Mouse (Mus musculus): ENCODE measurements around the gene Uba7.

The Uba7 gene

DNA sequence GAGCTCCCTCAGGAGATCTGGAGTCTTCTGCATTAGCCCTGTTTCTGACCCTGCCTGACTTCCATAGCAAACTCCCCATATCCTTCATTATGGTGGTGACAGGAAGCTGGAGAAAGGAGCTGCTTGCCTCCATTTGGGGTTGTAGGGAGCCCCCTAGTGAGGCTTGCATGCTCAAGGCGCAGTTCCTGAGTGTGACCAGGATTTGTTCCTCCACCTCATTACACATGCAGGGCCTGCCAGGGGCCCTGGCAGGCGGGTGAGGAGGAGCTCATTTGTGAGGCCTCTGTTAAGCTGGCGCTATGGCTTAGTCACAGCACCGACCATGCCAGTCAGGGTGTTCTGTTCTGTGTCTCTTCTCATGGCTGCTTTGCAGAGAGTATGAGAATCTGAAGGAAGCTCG lies 13.4 kb upstream of the Uba7 start:
- no peak for DNase-seq (ENCODE audit: low spot score)

DNA sequence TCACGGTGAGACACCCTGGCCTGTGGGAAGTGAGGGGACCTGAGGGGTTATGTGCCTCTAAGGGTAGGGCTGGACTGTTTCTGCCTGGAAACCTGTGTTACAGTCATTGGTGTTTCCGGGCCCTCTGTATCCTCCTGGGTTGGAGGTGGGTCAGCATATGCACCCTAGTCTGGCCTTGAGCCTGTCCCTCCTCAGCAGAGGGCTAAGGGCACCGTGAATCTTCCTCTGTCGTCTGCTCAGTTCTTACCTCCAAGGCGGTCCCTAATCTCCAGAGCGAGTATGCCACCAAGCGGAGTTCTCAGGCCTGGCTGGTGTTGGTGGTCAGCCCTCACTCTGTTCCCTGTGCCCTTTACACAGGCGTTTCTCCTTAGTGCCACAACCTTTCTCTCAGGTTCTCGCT lies 12.4 kb upstream of the Uba7 start:
- DNase-seq (ENCODE audit: low spot score): no peak

DNA sequence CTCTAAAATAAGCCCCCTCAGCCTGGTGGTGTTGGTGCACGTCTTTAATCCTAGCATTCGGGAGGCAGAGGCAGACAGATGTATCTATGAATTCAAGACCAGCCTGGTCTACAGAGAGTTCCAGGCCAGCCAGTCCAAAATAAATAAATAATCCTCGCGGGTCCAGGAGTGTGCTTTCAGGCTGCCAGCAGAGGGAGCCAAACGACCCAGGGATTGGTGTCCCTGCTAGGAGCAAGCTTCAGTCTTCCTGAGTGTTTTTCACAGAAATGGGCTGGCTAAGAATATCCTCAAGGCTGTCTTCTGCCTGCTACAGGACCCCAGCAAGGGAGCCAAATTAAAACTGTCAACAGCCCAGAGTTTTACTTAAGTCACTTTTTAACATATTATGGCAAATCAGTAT lies 11.6 kb upstream of the Uba7 start:
- peak; percentile 87 for DNase-seq (ENCODE audit: low spot score)

- no peak for DNase-seq (ENCODE audit: low spot score)
Observed at GRCm38 (mm10) chr9:107964681-107965080, 10.6 kb upstream of the Uba7 start.

GRCm38 (mm10) chr9:107966676-107967075 lies 8.6 kb upstream of the Uba7 start:
- no peak for DNase-seq (ENCODE audit: low spot score)

- no peak for DNase-seq (ENCODE audit: low spot score)
Observed at GRCm38 (mm10) chr9:107967437-107967836, 7.9 kb upstream of the Uba7 start.

DNA sequence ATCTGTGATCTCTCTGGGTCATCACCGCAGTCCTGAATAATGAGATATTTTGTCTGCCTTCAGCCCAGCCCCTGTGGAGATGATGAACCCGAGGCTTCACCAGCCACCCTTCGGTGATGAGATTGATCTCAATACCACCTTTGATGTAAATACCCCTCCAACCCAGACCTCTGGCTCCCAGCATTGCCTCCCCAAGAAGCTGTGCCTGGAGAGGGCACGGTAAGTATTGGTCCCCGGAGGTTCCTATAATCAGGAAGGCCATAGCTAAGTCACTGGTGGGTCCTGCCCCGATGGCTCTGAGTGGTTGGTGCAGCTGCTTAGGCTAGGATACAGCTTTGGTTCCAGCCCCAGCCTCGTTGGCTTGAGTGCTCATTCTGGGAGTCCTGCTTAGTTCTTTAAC lies 6.8 kb upstream of the Uba7 start:
- no peak for DNase-seq (ENCODE audit: low spot score)

GRCm38 (mm10) chr9:107970311-107970710 lies 5.0 kb upstream of the Uba7 start:
- no peak for DNase-seq (ENCODE audit: low spot score)

GRCm38 (mm10) chr9:107971690-107972541 lies 3.4 kb upstream of the Uba7 start:
- no peak for DNase-seq (ENCODE audit: low spot score)

GRCm38 (mm10) chr9:107974491-107975171 lies 674 bp upstream of the Uba7 start:
- no peak for DNase-seq (ENCODE audit: low spot score)

DNA sequence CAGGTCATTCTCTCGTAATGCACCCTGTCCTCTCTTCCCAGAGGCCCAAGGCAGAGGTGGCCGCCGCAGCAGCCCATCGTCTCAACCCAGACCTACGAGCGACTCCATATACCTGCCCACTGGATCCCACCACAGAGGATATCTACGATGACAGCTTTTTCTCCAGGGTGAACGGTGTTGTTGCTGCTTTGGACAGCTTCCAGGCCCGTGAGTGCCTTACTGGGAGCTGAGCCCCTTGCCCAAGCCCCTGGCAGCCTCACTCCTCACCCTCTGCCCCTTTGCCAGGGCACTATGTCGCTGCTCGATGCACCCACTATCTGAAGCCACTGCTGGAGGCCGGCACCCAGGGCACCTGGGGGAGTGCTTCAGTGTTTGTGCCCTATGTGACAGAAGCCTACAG lies 3.5 kb downstream of the Uba7 start:
- no peak for DNase-seq (ENCODE audit: low spot score)

DNA sequence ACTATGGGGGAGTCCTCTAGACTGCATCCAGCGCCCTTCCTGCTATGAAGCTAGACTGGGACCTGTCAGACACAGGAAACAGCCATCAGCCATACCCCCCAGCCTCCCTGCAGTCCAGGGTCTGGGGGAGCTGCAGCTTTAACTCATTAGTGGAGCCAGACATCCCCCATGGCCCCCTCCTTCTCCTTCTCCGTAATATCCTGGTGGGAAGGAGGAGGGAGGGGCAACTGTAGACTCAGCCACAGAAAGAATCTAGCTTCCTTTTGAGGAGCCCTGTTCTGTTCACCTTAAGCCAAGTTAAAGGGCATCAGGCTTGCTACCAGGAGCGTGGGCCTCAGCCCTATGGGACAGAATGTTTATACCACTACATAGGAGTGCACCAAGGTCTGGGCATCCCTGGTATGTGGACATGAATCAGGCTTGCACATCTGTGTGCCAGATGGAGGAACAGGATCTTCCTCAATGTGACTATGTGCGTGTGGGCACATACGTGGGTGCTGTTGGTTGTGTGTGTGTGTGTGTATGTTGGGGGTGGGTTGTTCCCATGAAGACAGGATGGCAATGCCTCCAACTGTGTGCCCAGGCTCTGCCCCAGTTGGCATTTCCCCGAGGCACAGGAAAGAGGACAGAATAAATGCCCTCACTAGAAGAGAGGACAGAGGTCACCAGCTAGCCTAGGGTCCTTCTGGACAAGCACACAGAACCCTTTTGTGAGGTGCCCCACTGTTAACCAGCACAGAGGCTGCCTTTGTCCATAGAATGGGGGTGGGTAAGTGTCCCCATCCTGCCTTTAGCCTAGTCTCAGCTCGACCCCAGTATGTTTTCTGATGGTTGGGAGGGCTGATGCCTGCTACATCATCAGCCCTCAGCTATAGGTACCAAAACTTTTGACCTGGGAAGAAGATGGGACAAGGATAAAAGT lies 6.6 kb downstream of the Uba7 start:
- DNase-seq (ENCODE audit: low spot score): no peak

GRCm38 (mm10) chr9:107982681-107983346 lies 7.5 kb downstream of the Uba7 start, which contains the start of gene Gm20661:
Gene Gm20661, plus strand, starts transcription at chr9:107983058.
- peak; percentile 64 for DNase-seq (ENCODE audit: low spot score)

DNA sequence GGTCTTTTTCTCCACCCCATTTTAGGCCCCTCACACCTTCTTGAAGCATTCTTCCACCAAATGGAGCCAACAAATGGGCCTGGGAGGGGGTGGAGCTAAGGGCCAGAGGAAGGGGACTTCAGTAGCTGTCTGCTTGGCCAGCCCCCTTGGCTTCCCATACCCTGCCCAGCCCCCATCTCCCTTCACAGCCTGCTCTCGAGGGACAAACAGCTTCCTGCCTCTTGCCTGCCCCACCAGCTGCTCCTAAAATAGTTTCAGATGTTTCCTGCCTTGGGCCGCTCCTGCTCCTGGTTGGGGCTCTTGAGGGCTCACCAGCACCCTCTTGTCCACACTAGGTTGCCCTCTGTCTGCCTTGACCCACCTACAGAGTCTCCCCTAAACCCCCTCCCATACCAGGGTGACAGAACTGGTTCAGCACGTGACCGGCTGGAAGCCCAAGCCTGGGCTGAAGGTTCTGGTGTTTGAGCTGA lies 8.2 kb downstream of the Uba7 start:
- peak; percentile 64 for DNase-seq (ENCODE audit: low spot score)

DNA sequence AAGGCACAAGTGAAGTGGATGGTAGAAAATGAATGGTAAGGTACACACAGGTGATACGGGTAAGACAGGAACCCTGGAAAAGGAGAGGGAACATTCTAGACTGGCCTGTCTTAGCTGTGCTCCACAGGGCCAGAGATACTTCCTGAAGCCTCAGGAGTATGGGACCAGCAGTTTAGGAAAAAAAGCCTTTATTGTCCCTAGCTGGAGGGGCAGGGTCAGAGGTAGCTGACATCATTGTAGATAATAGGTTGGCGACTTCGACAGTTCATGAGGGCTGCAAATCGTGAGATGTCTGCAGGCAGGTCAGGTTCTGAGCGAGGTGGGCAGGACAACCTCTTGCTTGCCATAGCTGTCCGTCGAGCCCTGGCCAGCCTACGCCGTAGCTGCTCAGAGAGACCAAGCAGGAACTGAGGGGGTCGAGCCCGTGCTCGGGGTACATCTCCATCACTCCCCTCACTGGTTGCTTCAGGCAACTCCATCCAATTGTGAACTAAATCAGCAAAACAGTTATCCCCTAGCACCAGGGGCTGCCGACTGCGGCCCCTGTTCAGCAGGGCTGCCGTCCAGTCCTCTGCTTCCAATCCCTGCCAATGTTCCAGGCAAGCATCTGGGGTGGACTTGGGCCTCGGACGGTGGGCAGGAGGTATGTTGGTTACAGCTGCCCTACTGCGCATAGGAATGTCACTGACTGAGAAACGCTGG lies 8.9 kb downstream of the Uba7 start:
- DNase-seq (ENCODE audit: low spot score): no peak

- no peak for DNase-seq (ENCODE audit: low spot score)
Observed at GRCm38 (mm10) chr9:107984754-107985055, 9.4 kb downstream of the Uba7 start.

- peak; percentile 90 for DNase-seq (ENCODE audit: low spot score)
Observed at GRCm38 (mm10) chr9:107985131-107986119, 10.1 kb downstream of the Uba7 start, which contains the start of gene Inka1. Gene Inka1, minus strand, starts transcription at chr9:107985879.

GRCm38 (mm10) chr9:107986376-107986775 lies 11.1 kb downstream of the Uba7 start:
- peak; percentile 83 for DNase-seq (ENCODE audit: low spot score)

GRCm38 (mm10) chr9:107987950-107988349 lies 12.6 kb downstream of the Uba7 start:
- no peak for DNase-seq (ENCODE audit: low spot score)

DNA sequence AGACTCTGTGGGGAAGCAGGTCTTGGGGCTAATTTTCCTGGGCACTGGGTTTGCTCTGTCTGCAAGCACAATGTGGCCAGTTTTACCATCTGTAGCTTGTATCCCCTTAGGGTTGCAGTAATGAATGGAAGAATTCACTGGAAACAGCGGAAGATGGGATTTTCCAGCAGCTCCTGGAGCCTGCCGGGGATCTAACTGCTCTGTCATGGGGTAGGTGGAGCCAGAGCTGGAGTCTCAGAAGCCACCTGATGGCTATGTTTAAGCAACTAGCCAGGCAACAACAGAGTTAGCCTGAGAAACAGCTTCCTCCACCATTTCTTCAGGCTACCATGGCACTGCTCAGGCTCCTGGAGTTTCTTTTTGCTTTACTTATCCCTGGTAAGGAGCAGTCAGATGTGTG lies 16.9 kb downstream of the Uba7 start, which contains the start of gene Cdhr4:
Gene Cdhr4 (plus strand): TSS at position 301 of the 400 bp plus-strand sequence.
- DNase-seq (ENCODE audit: low spot score): no peak

Measured in urinary bladder, postnatal 14 days (tissue).